Mouse (Mus musculus) monocyte, adult 59 days (primary cell): ENCODE results near the gene Ccdc39. TPM values are rescaled to one million over a fixed set of nuclear protein-coding genes. Genes with fewer than 3 reads are reported as not detected.

Experiments
- total RNA-seq, 2 experiments: library from RNA; stranded (reverse); gene quantifications; one replicate each; pipeline ENCODE4 v1.2.4; 2023

Ccdc39 gene
- total RNA-seq = not detected

GRCm38 (mm10) chr3:33843801-33844632 lies at the start of gene Ccdc39:
Gene Ccdc39 (minus strand): TSS chr3:33844310.

GRCm38 (mm10) chr3:33799617-33800512 lies 44.2 kb downstream of the Ccdc39 start, which contains the start of gene Ttc14:
Gene Ttc14 (plus strand): TSS chr3:33799832.

Other genes with a start within 250 kb of the Ccdc39 start
- gene Ttc14, start 44.5 kb downstream of the Ccdc39 start, total RNA-seq = 10 to 100 TPM; 60.0 to 63.1 TPM
- gene Fxr1, start 175.6 kb upstream of the Ccdc39 start, total RNA-seq = 100 to 1,000 TPM; 106 to 119 TPM
- 10 to 100 TPM; 47.1 to 55.8 TPM for gene Dnajc19, start 237.0 kb upstream of the Ccdc39 start, total RNA-seq